Mouse (Mus musculus): ENCODE data around the gene Zfp771. TPM values are rescaled to one million over a fixed set of nuclear protein-coding genes. Genes with fewer than 3 reads are reported as not detected.
A peak's percentile ranks its signal among the peaks of the same experiment; 100 is the strongest.
"Not testable (repeated sequence)": the region's sequence is repeated elsewhere in the genome, so short reads cannot be mapped to it uniquely, and the experiment has no call there.

Zfp771 gene
- polyA plus RNA-seq, 1 experiment from 2014 or later: 49.3 TPM

GRCm38 (mm10) chr7:127244658-127245510 is 810 bp downstream of the Zfp771 start:
- Histone ChIP-seq H3K4me2 (ENCODE audit: low read length) (peak overlapping the region; percentile 74), H3K27me3 (ENCODE audit: insufficient read depth, low read length) (no peaks in the 10 kb centered on the region), H3K27ac (peak overlapping the region; percentile 94), H3K36me3 (ENCODE audit: insufficient read depth, low read length) (no peaks in the 10 kb centered on the region; the same call in 1 of the 2 replicates), H3K4me1 (replicated peaks; ENCODE audit: insufficient read depth, low read length) (peaks cover 19% of the 10 kb centered on the region; the same call in 1 of the 2 replicates), H3K4me3 (replicated peaks; ENCODE audit: low read depth, low read length) (peak overlapping the region; percentile 88), H3K9ac (ENCODE audit: low read depth, low read length) (peak overlapping the region; percentile 94), H3K9me3 (replicated peaks; ENCODE audit: low read length) (no peaks in the 10 kb centered on the region)
- peak; percentile 51 for DNase-seq (ENCODE audit: low spot score)
- WGBS: 7% methylated on average over 32 of the region's 33 CpGs
- ATAC-seq (replicated peaks; ENCODE audit: low FRiP score, low read depth): peak; percentile 74
- no peak for TF ChIP-seq CTCF (IDR thresholded peaks at IDR 0.05; ENCODE audit: low read depth)

DNA sequence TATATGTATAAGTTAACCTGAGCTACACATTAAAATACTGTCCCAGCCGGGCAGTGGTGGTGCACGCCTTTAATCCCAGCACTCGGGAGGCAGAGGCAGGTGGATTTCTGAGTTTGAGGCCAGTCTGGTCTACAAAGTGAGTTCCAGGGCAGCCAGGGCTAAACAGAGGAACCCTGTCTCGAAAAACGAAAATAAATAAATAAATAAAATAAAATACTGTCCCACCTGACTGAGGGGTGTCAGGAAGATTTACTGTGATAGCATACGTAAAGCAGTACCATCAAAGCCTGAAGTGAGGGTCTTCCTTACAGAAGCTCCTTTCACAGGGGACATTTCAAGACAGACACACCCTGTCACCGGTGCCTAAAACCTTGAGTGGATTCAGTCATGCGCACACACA is 6.4 kb downstream of the Zfp771 start:
- H3K9ac ChIP-seq (ENCODE audit: low read depth, low read length); H3K9me3 ChIP-seq (replicated peaks; ENCODE audit: low read length); H3K36me3 ChIP-seq (ENCODE audit: insufficient read depth, low read length); H3K27ac ChIP-seq; H3K4me3 ChIP-seq (replicated peaks; ENCODE audit: low read depth, low read length); H3K27me3 ChIP-seq (ENCODE audit: insufficient read depth, low read length); H3K4me2 ChIP-seq (ENCODE audit: low read length); DNase-seq (ENCODE audit: low spot score); ATAC-seq (replicated peaks; ENCODE audit: low FRiP score, low read depth): not testable (repeated sequence)
- peaks cover 14% of the 10 kb centered on the region for H3K4me1 ChIP-seq (replicated peaks; ENCODE audit: insufficient read depth, low read length)
- 86% methylated on average over 8 of the region's 8 CpGs for WGBS

DNA sequence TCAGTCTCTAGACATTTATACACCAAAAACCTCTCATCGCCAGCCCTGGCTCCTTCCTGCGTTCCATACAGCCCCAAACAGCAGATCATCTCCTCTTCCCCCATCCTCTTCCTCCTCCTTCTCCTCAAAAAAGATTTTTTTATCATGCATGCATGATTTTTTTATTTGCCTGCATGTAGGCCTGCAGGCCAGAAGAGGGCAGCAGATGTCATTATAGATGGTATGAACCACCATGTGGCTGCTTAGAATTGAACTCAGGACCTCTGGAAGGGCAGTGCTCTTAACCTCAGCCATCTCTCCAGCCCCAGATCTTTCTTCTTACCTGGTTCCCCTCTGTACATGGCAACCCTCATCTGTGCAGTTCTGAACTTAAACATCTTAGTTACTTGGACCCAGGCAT is 8.3 kb downstream of the Zfp771 start:
- H3K4me3 ChIP-seq (replicated peaks; ENCODE audit: low read depth, low read length): no peak overlapping the region
- no peaks in the 10 kb centered on the region for H3K27me3 ChIP-seq (ENCODE audit: insufficient read depth, low read length)
- no peak overlapping the region for H3K4me2 ChIP-seq (ENCODE audit: low read length)
- TF ChIP-seq CTCF (IDR thresholded peaks at IDR 0.05; ENCODE audit: low read depth): peak; percentile 73
- DNase-seq (ENCODE audit: low spot score) (peak; percentile 70), ATAC-seq (replicated peaks; ENCODE audit: low FRiP score, low read depth) (no peak)
- H3K36me3 ChIP-seq (ENCODE audit: insufficient read depth, low read length): no peaks in the 10 kb centered on the region; the same call in 1 of the 2 replicates
- H3K9ac ChIP-seq (ENCODE audit: low read depth, low read length): no peak overlapping the region
- H3K4me1 ChIP-seq (replicated peaks; ENCODE audit: insufficient read depth, low read length): peaks cover 6% of the 10 kb centered on the region; the same call in 1 of the 2 replicates
- H3K9me3 ChIP-seq (replicated peaks; ENCODE audit: low read length): no peaks in the 10 kb centered on the region
- H3K27ac ChIP-seq: no peak overlapping the region
- WGBS: 87% methylated on average over 2 of the region's 2 CpGs

DNA sequence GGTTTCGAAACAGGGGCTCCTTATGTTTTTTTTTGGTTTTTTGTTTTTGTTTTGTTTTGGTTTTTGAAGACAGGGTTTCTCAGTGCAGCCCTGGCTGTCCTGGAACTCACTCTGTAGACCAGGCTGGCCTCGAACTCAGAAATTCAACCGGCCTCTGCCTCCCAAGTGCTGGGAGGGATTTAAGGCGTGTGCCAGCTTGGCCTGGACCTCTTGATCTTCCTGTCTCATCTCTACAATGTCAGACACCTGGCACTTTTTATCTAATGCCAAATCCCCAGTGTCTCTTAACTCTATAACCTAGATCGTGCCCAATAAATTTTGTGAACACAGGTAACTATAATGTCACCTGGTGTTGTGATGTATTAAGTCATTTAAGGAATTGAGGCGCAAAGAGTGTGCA is 9.3 kb downstream of the Zfp771 start:
- no peaks in the 10 kb centered on the region; the same call in 1 of the 2 replicates for H3K36me3 ChIP-seq (ENCODE audit: insufficient read depth, low read length)
- no peaks in the 10 kb centered on the region for H3K9me3 ChIP-seq (replicated peaks; ENCODE audit: low read length)
- H3K4me3 ChIP-seq (replicated peaks; ENCODE audit: low read depth, low read length): peak overlapping the region; percentile 59
- peaks cover 6% of the 10 kb centered on the region; the same call in 1 of the 2 replicates for H3K4me1 ChIP-seq (replicated peaks; ENCODE audit: insufficient read depth, low read length)
- DNase-seq (ENCODE audit: low spot score) (no peak), ATAC-seq (replicated peaks; ENCODE audit: low FRiP score, low read depth) (no peak)
- peak overlapping the region; percentile 92 for H3K4me2 ChIP-seq (ENCODE audit: low read length)
- no peaks in the 10 kb centered on the region for H3K27me3 ChIP-seq (ENCODE audit: insufficient read depth, low read length)
- WGBS: 82% methylated on average over 6 of the region's 6 CpGs
- H3K9ac ChIP-seq (ENCODE audit: low read depth, low read length): peak overlapping the region; percentile 69
- H3K27ac ChIP-seq: peak overlapping the region; percentile 88
- TF ChIP-seq CTCF (IDR thresholded peaks at IDR 0.05; ENCODE audit: low read depth): no peak

DNA sequence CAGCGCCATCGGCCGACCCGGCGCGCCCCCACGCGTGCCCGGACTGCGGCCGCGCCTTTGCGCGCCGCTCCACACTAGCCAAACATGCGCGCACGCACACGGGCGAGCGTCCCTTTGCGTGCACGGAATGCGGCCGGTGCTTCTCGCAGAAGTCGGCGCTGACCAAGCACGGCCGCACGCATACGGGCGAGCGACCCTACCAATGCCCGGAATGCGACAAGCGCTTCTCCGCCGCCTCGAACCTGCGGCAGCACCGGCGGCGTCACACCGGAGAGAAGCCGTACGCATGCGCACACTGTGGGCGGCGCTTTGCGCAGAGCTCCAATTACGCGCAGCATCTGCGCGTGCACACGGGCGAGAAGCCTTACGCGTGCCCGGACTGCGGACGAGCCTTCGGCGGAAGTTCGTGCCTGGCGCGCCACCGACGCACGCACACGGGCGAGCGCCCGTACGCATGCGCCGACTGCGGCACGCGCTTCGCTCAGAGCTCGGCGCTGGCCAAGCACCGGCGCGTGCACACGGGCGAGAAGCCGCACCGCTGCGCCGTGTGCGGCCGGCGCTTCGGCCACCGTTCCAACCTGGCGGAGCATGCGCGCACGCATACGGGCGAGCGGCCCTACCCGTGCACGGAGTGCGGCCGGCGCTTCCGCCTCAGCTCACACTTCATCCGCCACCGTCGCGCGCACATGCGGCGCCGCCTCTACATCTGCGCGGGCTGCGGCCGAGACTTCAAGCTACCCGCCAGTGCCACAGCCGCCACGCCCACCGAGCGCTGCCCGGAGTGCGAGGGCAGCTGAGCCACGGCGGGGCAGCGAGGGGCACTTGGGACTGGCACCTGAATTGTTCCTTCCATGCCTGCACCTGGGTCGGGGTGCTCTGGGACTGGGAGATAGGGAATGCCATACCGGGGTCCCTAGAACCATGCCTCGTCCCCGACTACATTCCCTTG is 10.0 kb downstream of the Zfp771 start:
- Histone ChIP-seq H3K4me2 (ENCODE audit: low read length) (peak overlapping the region; percentile 92), H3K27me3 (ENCODE audit: insufficient read depth, low read length) (no peaks in the 10 kb centered on the region), H3K9ac (ENCODE audit: low read depth, low read length) (peak overlapping the region; percentile 69), H3K36me3 (ENCODE audit: insufficient read depth, low read length) (no peaks in the 10 kb centered on the region), H3K27ac (peak overlapping the region; percentile 88), H3K9me3 (replicated peaks; ENCODE audit: low read length) (no peaks in the 10 kb centered on the region), H3K4me3 (replicated peaks; ENCODE audit: low read depth, low read length) (peak overlapping the region; percentile 59), H3K4me1 (replicated peaks; ENCODE audit: insufficient read depth, low read length) (peaks cover 9% of the 10 kb centered on the region; the same call in 1 of the 2 replicates)
- DNase-seq (ENCODE audit: low spot score): peak; percentile 98
- peak; percentile 95 for ATAC-seq (replicated peaks; ENCODE audit: low FRiP score, low read depth)
- WGBS: under 1% methylated on average over 120 of the region's 136 CpGs
- peak; percentile 11; the same call in 1 of the 2 replicates for TF ChIP-seq CTCF (IDR thresholded peaks at IDR 0.05; ENCODE audit: low read depth)

DNA sequence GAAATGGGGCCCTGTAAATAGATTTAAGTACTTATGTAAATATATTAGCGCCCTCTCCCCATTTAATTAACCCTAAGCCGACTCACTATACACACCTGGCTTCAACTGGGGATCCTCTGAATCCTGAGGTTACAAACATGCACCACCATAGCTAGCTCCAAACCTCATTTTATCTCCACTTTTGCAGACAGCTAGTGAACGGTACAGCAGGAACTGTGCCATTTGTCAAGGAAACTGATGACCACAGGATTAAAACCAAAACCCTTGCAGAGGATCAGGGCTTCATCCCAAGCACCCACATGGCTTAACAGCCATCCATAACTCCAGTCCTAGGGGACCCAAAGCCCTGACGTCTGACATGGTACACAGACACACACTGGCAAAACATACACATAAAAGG is 10.9 kb downstream of the Zfp771 start:
- Histone ChIP-seq H3K4me1 (replicated peaks; ENCODE audit: insufficient read depth, low read length) (peaks cover 12% of the 10 kb centered on the region), H3K27ac (peak overlapping the region; percentile 88), H3K27me3 (ENCODE audit: insufficient read depth, low read length) (no peaks in the 10 kb centered on the region), H3K36me3 (ENCODE audit: insufficient read depth, low read length) (no peaks in the 10 kb centered on the region), H3K4me3 (replicated peaks; ENCODE audit: low read depth, low read length) (peak overlapping the region; percentile 59), H3K9me3 (replicated peaks; ENCODE audit: low read length) (no peaks in the 10 kb centered on the region), H3K4me2 (ENCODE audit: low read length) (peak overlapping the region; percentile 92), H3K9ac (ENCODE audit: low read depth, low read length) (peak overlapping the region; percentile 69)
- ATAC-seq (replicated peaks; ENCODE audit: low FRiP score, low read depth) (no peak), DNase-seq (ENCODE audit: low spot score) (no peak)
- 8% methylated on average over 4 of the region's 4 CpGs for WGBS
- TF ChIP-seq CTCF (IDR thresholded peaks at IDR 0.05; ENCODE audit: low read depth): no peak

Measured in kidney, postnatal 0 days (tissue).